Mouse (Mus musculus) gastrocnemius, adult 8-10 months (tissue): ENCODE results near the gene Dido1. TPM values are rescaled to one million over a fixed set of nuclear protein-coding genes. Genes with fewer than 3 reads are reported as not detected.

Experiments
- DNase-seq, 2 experiments: peaks; one replicate each; pipeline ENCODE4 v3.0.0; 2022; ENCODE audit warnings: low spot score in 2 of 2
- total RNA-seq, 4 experiments: library from RNA; stranded (reverse); gene quantifications; 2 replicates each; pipeline ENCODE4 v1.2.4; 2022

Gene Dido1
- total RNA-seq: 10 to 100 TPM; 13.2 to 17.8 (median 14.6) TPM

DNA sequence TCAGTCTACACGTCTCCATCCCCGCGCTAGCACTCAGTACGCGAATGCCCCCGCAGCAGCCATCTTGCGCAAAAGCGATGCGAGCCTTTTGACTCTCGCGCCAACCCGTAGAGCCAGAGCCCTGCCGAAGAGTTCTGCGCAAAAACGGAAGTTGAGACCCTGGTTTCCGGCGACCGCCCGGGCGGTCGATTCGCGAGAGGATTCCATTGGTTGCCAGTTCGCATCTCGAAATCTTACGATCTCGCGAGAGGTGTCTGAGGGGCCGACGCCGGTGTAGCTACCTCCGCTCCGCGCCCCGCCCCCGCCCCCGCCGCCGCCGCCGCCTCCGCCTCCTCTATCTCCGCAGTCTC, at the start of gene Dido1, which contains the start of gene Gid8:
Dido1 (minus strand) TSS at position 77 of the 350 bp plus-strand sequence.
Gid8 (plus strand) TSS at position 195 of the 350 bp plus-strand sequence.
- DNase-seq: peak; percentile 84 to 88

DNA sequence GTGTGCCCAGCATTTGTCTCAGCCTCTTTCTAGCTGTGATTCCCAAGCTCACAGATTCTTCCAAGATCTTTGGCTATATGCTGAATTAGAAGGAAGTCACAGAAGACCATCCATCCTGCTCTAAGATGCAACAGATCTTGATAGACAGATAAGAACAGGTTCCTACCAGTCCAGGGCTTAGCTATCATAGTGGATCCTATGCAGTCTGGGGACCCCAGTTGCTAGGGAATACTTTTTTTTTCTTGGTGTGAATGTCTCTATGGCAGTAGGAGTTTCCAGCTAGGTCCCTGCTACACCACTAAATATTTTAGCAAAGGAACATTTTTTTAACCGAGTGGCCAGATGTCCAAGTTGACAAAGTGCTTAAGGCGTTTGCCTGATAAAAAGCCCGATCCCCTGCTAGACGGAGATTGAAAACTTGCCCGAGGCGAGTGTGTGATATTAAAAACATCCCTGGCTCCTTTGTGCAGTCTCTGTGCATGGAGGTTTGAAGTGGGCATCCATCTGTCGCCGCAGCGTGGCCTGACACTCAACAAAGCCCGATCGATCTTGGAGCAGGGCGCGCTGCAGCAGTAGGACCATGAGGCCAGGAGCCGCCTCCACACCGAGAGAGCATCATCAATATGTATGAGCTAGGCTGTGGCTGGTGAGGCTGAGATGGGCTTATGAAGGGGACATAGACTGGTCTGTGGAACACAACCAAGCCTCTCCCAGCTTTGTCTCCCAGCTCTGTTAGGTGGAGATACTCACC, 48.9 kb upstream of the Dido1 start:
- no peak for DNase-seq

DNA sequence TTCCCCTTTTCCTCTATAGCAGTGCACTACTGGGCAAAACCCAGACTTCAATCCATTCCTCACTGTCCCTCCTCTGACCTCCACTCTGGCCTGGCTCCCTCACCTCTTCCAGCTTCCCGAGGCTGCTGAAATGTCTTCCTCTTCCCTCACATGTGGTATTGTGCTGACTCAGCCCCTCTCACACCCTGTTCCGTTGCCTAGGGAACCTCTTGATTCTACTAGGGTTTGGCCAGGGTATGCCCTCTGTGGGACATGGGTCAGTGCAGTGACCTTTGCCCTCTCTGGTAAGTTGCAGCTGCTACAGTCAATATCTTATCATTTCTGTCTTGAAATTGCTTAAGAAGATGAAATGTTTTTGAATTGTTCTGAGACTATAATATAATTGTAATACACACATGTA, 47.0 kb upstream of the Dido1 start:
- no peak for DNase-seq

DNA sequence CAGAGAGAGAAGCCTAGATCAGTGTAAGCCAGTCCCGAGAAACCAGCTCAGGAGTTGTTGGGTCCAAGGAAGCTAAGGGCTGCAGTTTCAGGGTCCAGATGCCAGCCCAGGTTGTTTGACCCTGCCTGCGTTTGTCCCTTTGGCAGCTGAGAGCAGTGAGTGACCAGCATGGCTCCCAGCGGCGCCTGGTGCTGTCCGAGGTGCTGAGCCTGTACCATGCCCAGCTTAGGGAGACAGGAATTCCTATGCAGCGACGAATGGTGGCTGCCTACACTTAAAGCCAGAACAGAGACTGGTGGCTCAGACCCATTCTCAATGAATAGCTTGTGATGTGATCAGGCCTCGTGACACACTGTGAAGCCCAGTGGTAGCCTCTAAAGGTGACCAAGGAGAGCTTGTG, 46.1 kb upstream of the Dido1 start:
- no peak for DNase-seq

- DNase-seq: no peak
These were observed 45.3 kb upstream of the Dido1 start for GRCm38 (mm10) chr2:180754976-180755688.

GRCm38 (mm10) chr2:180748904-180749303, 39.1 kb upstream of the Dido1 start:
- DNase-seq: no peak

DNA sequence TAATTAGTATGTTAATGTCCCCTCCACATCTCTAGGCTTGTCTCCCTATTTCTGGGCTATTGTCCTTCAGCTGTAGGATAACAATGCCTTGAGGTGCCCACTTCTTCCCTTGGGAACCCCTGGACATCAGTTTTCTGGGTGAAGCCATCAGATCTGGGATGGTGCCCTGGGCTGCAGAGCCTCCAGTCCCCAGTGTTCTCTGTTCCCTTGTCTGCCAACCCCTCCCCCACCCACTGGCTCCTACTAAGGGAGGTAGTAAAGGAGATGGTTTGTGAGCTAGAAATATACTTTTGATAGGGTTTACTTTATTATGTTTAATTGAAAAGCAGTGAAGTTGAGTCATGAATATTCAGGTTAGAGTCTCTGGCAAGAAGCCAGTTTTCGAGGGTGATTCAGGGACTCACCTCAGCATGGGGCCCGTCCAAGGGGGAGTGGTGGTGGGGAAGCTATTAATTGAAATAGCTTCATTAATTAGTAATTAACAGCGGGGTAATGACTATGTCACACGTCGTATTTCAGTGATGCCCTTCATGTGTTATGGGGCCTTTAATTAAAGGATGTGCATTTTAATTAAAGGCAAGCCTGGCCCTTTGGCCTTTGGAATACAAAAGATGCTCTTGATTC, 36.9 kb upstream of the Dido1 start:
- no peak for DNase-seq

DNA sequence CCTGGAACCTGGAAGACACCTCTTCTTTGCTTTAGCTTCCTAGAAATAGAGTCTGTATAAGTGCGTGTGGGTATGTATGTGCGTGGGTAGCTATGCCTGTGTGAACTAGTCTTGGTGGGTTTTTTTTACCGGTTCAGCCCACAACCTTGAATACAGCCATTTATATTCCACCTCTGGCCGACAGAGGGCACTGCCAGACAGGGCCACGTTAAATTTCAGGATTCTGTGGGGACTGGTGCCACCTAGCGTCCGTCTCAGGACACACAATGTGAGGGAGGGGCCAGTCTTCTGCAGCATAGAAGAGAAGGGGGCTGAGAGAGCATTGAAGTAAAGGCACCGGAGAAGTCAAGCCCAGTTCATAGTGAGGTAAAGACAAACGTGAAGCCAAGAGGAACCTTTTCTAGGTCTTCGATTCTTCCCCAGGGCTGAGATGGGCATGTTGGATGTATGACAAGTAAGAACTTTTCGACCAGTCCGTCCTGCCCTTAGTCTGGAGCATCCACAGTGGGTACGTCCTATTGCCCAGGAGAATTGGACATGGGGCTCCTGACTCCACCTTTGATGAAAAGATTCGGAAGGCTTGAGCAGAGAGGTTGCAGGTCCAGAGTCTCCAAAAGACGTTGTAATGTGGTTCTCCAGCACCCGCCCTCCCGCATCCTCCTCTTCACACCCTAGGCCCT, 35.6 kb upstream of the Dido1 start:
- DNase-seq: peak; percentile 57 to 63

DNA sequence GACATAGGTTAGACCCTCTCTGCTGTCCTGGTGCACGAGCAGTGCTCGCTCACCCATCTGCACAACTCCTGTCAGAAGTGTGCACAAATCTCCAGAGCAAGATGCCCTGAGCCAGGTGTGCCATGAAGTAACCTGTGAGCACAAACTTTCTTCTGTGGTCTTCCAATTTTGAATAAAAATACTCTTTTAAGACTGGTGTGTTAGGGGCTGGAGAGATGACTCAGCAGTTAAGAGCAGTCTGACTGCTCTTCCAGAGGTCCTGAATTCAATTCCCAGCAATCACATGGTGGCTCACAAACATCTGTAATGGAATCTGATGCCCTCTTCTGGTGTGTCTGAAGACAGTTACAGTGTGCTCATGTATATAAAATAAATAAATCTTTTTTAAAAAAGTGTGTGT, 33.5 kb upstream of the Dido1 start:
- DNase-seq: no peak

DNA sequence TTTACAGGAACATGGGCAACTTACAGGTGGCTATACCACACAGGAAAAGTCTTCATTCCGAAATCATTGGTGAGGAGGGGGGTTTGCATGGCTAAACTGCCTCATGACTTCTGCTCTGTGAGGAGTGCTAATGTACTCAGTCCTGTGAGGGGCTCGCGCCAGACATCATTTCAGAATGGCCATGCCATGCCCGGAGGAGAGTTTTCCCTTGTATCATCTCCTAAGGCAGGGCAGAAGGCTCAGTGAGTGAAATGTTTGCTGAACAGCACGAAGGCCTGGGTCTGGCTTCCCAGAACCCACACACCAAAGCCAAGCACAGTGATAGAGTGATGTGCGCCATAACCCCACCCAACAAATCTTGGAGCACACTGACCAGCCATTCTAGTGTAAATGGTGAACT, 33.0 kb upstream of the Dido1 start:
- DNase-seq: no peak

GRCm38 (mm10) chr2:180741421-180741820, 31.6 kb upstream of the Dido1 start:
- no peak for DNase-seq

DNA sequence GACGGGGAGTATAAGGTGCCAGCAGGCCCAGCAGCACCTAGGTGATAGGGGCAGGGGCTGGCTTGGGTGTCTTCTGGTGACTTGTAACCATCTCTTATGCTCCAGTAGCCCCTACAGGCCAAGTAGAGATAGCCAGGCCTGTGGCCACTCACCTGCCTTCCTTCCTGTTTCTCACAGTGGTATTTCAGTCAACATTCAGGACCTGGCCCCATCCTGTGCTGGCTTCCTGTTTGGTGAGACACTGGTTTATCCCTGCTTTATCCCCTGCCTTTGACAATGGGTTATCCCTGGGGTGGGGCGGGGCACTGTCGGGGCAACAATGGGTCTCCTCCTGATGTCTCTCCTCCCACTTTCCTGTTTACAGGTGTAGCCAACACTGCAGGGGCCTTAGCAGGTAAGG, 30.6 kb upstream of the Dido1 start:
- DNase-seq: no peak

DNA sequence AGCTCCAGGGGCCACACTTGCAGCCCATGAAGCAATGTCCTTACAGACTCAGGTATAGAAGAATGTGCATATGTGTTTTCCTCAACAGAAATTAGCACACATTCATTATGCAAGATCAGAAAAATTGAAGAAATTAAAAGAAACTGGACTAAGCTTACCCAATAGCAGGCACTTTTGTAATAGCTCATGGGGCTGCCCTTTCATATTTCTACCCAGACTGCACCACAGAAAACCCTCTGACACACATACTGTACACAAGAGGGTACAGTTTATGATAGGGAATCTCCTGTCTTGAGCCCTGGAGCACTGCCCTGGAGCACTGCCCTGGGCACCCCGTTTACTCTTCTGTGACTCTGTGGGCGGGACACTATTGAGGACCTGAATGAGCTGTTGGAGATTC, 28.2 kb upstream of the Dido1 start:
- DNase-seq: no peak

DNA sequence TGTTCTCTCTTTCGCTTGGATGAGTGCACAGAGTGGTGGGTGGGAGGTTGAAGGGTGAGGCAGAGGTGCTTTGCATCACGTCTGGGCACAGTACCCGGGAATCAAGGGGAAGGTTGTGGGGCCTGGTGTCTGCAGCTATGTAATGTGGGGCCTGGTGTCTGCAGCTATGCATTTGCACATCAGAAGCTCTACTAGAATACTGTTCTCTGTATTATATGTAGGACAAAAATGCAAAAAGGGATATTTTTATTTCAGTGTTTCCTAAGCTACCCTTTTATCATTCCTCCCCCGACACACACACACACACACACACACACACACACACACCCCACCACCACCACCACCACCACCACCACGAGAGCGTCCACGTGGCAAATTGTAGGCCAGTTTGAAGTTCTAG, 25.4 kb upstream of the Dido1 start:
- DNase-seq: no peak

DNA sequence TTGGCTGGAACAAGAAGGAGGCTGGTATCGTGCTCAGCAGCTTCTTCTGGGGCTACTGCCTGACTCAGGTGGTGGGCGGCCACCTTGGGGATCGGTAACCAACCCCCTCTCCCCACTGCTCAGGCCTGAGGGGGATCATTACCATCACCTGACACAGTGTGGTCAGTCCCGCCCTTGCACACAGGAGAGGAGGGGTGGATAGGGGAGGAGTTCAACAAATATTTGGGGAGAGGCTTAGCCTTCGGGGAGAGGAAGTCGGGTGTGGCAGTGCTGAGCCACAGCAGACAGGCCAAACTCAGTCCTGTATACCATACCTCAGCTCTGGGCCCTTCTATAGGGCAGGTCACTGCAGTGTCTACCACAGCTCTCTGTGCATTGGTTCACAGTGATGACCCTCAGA, 22.2 kb upstream of the Dido1 start:
- DNase-seq: no peak

DNA sequence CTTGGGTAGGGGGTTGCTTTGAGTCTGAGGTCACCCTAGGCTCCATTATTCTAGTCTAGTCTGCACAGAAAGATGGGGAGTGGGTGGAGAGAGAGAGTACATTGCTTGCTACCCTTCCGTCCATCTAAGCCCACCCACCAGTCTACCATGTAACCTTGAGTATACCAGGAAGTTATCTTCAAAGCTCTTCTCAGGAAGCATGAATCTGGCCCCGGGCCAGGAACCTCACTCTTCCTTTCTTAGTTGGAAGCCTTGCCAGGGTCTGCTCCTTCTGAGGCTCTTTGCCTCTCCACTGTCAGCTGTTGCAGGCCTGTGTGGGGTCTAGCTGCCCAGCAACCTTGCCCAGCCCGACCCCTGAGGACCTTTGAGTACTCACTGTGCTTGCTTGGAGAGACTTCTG, 21.2 kb upstream of the Dido1 start:
- no peak for DNase-seq

- no peak for DNase-seq
These were observed 17.8 kb upstream of the Dido1 start for GRCm38 (mm10) chr2:180727613-180728021.

- DNase-seq: no peak
These were observed 17.1 kb upstream of the Dido1 start for GRCm38 (mm10) chr2:180726658-180727442.

DNA sequence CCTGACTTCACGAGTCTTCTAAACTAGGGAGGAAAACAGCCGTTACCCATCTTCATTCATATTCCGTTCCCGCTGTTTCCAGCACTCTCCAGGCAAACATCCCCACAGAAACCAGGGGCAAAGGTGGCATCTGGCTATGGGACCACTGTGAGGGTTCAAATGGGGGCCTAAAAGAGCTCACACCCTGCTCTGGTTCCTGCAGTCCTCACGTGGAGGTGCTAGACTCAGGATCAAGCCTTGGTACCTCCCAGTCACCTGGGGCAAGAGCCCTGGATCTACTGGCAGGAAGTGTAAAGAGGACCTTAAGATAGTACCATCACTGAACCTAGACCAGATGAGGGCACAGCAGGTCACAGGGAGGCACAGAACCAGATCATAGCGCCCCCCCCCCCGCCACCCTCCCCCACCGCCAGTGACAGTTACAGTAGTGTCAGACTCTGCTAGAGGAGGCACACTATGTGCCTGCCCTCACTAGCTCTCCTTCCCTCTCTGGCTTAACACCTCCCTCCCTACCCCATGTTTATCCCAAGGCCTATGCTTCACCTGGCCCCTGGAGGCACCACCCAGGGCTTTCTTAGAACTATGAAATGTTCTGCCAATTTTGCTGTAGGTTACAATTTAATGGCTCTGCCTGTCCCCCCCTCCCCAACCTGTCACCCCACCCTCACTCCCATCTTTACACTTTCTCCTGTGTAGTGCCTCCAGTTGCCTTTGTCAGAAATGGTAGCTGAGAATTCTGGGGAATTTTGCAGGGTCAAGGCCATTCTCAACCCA, 16.2 kb upstream of the Dido1 start:
- DNase-seq: no peak

- no peak for DNase-seq
These were observed 15.6 kb upstream of the Dido1 start for GRCm38 (mm10) chr2:180725414-180725778.
